Mouse (Mus musculus) heart, adult 18-20 months (tissue): ENCODE data around the gene Pou2f1. TPM values are rescaled to one million over a fixed set of nuclear protein-coding genes. Genes with fewer than 3 reads are reported as not detected.

Experiments
- DNase-seq, 2 experiments: peaks; one replicate each; pipeline ENCODE4 v3.0.0; 2021 to 2022; ENCODE audit warnings: mixed read lengths in 1 of 2
- total RNA-seq, 2 experiments: library from RNA; stranded (reverse); gene quantifications; 2 replicates each; pipeline ENCODE4 v1.2.3; 2021

Pou2f1 gene
- total RNA-seq, 2 experiments from 2014 or later: 6.0 to 11.4 TPM

DNA sequence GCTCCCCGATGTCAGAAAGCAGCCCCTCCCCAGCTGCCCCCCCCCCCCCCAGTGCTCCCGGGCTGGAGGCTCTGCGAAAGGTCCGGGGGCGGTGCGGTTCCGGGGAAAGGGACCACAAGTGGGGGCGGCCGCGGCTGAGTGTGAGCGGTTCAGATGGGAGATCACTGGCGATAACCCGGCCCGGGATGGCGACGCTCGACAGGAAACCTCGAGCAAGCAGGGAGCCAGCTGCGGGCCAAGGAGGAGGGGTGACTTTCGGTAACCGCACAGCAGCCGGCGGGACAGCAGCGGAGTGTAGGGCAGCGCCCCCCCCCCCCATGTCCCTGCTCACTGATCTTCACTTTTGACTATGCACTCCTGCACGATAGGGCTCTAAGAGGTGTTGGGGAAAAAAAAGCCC, 157.5 kb downstream of the Pou2f1 start:
- DNase-seq: peak; percentile 27 to 36

DNA sequence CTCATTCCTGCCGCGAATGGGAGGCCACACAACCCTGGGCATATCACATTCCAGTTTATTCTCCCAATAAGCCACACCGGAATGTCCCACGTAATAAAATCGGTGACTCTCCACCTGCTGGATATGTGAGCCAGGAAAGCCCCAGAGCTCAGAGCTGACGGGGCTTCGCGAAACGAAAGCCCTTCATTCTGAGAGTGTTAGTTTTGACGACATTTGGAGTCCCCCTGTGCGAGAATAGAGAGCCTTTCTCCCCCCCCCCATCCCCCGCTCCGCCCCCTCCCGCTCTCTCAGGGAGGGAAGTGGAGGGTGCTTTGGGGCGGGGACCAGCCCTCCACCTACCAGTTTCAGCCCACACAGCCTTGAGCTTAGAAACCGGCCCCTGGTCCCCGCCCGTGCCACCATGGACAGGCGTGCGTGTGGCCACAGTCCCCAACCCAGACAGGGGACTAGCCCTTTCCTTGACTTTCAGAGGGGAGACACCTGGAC, 158.0 kb downstream of the Pou2f1 start:
- peak; percentile 37 to 41 for DNase-seq

GRCm38 (mm10) chr1:165843586-165843985, 158.9 kb downstream of the Pou2f1 start:
- DNase-seq: no peak

GRCm38 (mm10) chr1:165842170-165842569, 160.3 kb downstream of the Pou2f1 start:
- DNase-seq: no peak

GRCm38 (mm10) chr1:165840548-165841230, 161.8 kb downstream of the Pou2f1 start:
- no peak for DNase-seq

GRCm38 (mm10) chr1:165839201-165839600, 163.3 kb downstream of the Pou2f1 start:
- DNase-seq: no peak

GRCm38 (mm10) chr1:165837546-165837945, 164.9 kb downstream of the Pou2f1 start:
- peak in 1 of 2 experiments; percentile 51 for DNase-seq

DNA sequence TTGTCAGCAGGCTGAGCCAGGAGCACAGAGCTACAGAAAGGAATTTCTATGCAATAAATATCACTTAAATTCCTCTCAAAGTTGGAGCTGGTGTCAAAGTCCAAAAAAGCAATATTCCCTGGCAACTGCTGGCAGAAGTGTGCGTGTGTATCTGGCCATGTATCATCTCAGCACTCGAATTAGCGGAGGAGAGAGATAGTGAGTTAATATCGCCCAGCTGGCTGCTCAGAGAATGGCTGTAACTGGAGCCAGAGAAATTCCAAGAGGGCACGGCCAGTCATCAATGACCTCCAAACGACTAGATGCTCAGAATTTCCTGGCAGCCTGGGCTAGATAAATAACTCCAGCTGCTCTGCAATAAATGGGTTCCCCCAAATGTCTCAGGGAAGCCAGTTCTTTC, 166.0 kb downstream of the Pou2f1 start:
- peak in 1 of 2 experiments; percentile 33 for DNase-seq

DNA sequence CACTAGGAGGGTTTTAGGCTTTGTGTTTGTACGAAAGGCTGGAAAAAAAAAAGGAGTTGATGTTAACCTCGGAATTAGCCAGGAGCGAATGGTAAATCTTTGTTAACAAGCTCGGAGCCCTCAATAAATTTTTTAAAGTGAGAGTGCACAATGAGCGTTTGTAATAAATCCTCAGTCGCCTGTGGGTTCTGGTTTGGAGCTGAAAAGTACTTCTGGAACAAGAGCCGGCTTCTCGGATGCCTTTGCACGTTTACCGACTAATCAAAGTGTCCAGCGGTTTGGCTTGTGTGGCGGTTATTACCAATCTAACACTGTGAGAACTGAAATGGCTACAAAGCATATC, 167.9 kb downstream of the Pou2f1 start:
- DNase-seq: no peak

DNA sequence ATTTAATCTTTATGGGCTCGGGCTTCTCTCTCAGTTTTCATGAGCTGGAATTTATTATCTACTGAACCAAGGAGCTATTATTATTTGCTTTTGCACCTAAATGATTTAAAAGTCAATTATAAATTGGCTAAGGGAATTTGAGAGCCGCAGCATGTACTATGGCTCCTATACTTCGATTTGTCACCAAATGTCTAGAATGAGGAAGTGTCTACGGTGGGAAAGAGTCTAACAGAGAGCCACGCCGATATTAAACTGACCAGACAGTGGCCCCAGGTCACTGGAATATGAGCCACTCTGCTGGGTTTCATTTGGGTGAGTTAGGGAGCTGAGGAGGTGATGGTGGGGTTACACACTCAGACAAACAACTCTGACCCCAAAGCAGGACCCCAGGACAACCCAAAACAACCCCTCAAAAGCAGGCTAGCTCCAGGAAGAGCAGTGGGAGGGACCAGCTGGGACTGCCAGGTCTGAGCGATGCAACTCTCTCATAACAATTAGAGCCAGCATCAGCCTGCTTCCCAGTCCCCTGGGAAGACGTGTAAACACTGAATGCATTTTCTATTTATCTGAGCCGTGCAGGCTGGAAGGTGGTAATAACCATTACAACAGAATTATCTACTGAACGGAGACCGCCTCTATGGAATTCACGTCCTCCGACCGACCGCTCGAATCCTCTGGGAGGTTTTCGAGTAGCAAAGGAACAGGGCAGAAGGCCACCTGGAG, 168.4 kb downstream of the Pou2f1 start:
- no peak for DNase-seq

GRCm38 (mm10) chr1:165833244-165833643, 169.2 kb downstream of the Pou2f1 start:
- no peak for DNase-seq

GRCm38 (mm10) chr1:165829890-165830289, 172.6 kb downstream of the Pou2f1 start:
- DNase-seq: no peak

DNA sequence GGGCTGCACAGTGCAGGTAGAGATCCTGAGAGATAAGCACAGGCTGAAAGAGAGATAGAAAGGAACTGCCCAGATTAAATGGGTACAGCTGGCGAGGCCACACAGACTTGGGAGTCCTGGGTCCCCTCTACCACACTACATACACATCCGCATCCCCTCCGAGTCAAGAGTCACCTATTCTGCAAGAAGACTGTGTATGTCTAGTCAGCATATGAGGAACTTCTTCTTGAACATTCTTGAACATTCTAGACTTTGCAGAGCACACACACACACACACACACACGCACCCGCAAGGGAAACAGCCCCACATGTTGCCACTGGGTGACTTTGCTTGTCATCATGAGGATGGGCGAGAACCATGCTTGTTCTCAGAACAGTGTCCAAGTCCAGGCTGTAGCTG, 173.9 kb downstream of the Pou2f1 start:
- DNase-seq: no peak

DNA sequence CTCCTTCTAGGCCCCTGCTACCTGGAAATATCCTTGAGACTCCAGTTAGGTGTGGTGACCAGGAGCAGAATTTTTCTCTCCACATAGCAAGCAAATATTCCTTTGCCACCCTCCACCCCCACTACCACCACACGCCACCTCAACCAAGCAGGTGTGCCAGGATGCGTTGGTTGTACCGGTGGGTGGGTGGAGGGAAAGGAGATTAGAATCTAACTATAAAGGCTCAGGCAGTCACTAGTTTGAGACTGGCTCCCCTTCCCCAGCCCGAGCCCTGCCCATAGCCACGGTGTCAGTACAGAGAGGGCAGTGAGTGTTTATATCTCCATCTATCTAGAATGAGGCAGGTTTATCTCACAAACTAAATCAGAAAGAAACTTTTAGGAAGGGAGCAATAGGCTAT, 174.3 kb downstream of the Pou2f1 start:
- no peak for DNase-seq

DNA sequence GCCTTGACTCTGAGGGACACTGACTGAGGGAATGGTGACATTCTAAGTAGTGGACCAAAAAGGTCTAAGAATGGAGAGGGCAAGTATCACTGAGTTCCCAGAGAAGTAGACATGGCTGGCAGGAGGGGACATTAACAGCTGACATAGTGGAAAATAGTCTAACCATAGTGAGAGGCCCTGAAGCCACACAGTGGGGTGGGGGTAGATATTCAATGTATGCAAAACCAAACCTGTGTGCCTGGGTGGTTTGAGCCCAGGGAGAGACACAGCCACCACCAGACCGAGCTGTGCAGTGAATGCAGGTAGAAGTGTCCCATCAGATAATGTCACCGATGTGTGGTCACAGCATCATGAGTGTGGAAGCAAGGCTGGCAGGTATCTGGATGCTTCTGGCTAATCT, 180.4 kb downstream of the Pou2f1 start:
- no peak for DNase-seq

DNA sequence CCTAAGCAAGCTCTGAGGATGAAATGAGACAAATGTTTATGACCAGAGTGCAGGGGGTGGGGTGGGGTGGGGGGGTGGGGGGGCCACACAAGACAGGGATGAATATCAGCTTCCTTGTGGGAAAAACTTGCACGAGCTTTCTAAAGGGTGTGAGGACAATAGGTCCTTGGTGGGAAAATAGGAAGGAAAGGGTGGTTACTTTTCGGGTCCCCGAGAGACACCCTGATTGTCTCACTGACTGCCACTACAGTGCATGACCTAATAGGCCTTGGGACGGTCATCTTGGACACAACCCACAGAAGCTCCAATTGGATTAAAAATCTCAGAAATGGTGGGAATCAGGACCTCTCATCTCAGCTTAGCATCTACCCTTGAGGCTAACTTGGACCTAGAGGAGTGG, 183.3 kb downstream of the Pou2f1 start:
- DNase-seq: peak in 1 of 2 experiments; percentile 50

DNA sequence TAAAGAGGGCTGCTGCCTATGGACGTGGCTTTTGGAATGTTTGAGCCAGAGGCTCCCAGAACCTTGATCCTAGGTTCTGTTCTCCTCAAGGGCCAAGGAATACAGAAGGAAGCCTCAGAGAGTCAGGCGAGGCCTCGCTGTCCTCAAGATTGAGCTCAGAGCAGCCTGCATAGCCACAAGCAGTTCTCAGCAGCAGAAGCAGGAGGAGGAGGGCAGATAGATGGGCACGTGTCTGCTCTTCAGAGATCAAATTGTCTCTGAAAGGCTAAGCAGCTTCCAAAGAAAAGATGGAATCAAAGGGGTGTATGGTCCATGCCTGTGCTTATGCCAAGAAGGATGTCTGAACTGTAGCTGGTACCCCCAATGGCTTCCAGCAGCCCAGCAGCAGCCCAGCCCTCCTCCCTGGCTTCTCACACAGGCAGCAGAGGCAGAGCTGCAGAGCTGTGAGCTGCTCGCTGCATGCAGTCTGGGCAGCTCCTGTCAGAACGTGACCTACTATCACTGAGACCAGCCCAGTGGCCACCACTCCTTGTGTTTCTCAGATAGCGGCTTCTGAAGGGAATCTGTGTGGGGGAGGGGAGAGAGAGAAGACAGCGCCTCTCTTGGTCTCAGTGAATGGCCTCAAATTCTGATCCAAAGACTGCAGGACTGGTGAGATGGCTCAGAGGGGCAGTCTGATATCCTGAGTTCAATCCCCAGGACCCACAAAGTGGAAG, 184.2 kb downstream of the Pou2f1 start:
- DNase-seq: no peak

DNA sequence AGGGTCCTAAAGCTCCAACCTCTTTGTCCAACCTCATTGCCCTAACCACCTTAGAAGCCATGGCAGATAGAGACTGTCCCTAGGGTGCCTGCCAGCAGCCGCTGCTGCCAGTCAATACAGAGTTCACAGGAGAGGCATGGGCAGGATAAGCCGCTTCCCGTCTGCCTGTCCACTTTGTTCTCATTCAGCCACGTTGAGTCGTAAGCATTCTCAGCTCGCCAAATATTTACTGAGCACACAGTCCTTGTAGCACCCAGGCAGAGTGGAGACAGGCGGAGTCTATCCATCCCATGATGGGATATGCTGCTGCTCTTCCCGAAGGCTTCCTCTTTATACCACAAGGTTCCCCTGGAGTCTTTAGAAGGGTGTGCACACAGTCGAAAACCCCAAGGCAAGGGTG, 185.2 kb downstream of the Pou2f1 start:
- DNase-seq: no peak

DNA sequence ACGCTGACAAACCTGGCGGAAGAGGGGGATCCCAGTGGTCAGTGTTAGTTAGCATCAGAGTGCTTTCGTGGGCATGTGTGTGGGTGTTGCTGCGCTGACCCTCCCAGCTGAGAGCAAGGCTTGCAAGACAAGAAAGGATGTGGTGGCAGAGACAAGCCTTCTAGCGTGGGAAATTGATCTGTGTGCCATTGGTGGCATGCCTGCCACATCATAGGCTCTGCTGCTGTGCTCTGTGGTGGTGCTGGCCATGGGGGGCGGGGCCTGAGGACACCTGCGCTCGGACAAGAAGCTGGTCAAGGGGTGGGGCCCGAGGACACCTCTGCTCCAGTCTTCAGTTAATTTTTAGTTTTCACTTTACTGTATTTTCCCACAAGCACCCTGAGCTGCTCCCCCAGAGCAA, 186.1 kb downstream of the Pou2f1 start:
- no peak for DNase-seq
